ENCODE assay signal across 26 mouse cellular contexts in the genomic region with DNA sequence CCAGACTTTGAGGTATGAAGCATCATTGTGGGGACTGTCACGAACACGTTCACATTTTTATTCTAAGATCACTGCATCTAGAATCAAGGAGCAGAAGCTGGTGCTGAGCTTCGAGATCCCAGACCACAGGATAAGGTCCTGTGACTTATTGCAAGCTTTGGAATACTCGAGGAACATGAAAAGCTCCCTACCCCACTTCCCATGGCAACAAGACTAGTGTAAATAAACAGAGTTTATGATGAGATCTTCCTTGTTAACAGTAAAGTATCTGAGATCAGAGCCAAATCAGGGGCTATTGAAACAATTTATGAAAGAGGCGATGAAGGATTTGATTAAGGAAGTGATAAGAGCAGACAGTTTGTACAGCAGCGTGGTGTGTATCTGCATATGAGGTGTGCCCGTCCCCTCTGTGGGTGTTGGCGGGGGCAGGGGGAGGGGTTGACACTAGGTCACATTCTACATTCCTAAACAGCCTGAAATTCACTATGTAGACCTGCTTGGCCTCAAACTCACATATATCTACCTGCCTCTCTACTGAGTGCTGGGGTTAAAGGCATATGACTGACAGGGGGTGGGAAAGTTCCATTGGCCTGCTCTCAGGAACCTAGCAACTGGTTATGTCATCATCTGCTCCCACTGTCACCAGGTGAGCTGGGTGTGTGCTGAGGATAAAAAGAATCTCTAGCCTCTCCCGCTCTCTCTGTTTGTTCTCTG. TPM values are rescaled to one million over a fixed set of nuclear protein-coding genes. Genes with fewer than 3 reads are reported as not detected.
A peak's percentile ranks its signal among the peaks of the same experiment; 100 is the strongest.
DNase-seq lines count a peak whose midpoint lies in the region; ATAC-seq and TF ChIP-seq lines count a peak whose summit lies in the region.
"Had no signal": no experiment of that assay in that cellular context is flagged by ENCODE, and none has a peak within 500 bp of the region (broad histone marks: within the 10 kb centered on the region; RNA-seq: fewer than 3 reads in every experiment).

No protein-coding gene starts in this region.

- no peak overlapping the region for H3K27ac ChIP-seq in lung, embryonic 16.5 days (ENCODE audit: low read length)
- no peak overlapping the region for H3K27ac ChIP-seq in intestine, postnatal 0 days (ENCODE audit: low read depth, low read length)
- H3K27ac ChIP-seq: embryonic facial prominence, embryonic 15.5 days; forebrain, embryonic 10.5 days; heart, adult 2 months; heart, embryonic 15.5 days; hindbrain, embryonic 12.5 days had no signal

- intact Hi-C loops in heart, postnatal 25 days (cut with DNase I): no loop called here

- TF ChIP-seq CTCF in intestine, postnatal 0 days (IDR thresholded peaks at IDR 0.05; ENCODE audit: low read depth): no peak

- no peak for DNase-seq in lung, postnatal 14 days
- peak; percentile 23 for DNase-seq in R1 (ENCODE audit: low read depth, low spot score)
- peak; percentile 12 for DNase-seq in ZHBTc4 (ENCODE audit: low read depth, low spot score)
- no peak for DNase-seq in frontal cortex, postnatal 14 days (ENCODE audit: low spot score in 2 of 2)
- no peak for DNase-seq in heart, postnatal 25 days (ENCODE audit: low spot score)
- DNase-seq: adrenal gland, postnatal 14 days; cerebellum, adult 11-12 months; cerebellum, adult 9-10 months; cerebellum, postnatal 25 days; gastrocnemius, postnatal 10 days; heart, adult 2 months; heart, postnatal 14 days had no signal

- H3K9me3 ChIP-seq in lung, embryonic 16.5 days (ENCODE audit: control insufficient read depth, low read length): no peaks in the 10 kb centered on the region
- H3K9me3 ChIP-seq in intestine, postnatal 0 days (ENCODE audit: control insufficient read depth): no peaks in the 10 kb centered on the region
- H3K9me3 ChIP-seq: embryonic facial prominence, embryonic 15.5 days; forebrain, embryonic 10.5 days; heart, embryonic 15.5 days; hindbrain, embryonic 12.5 days had no signal

- H3K4me2 ChIP-seq in lung, embryonic 16.5 days (ENCODE audit: low read depth, low read length): no peak overlapping the region
- 0 out of 2 replicates have a peak overlapping the region, but pooled peaks have one; percentile 0 for H3K4me2 ChIP-seq in intestine, postnatal 0 days (replicated peaks; ENCODE audit: low read depth)
- H3K4me2 ChIP-seq: embryonic facial prominence, embryonic 15.5 days; heart, embryonic 11.5 days; heart, embryonic 15.5 days; hindbrain, embryonic 12.5 days had no signal

- 27% methylated on average over 9 of the region's 9 CpGs for WGBS in lung, embryonic 16.5 days
- 38% methylated on average over 9 of the region's 9 CpGs for WGBS in intestine, postnatal 0 days

- H3K36me3 ChIP-seq in lung, embryonic 16.5 days (ENCODE audit: control insufficient read depth, insufficient read depth, low read length): no peaks in the 10 kb centered on the region
- no peaks in the 10 kb centered on the region for H3K36me3 ChIP-seq in intestine, postnatal 0 days (ENCODE audit: control insufficient read depth, insufficient read depth)
- H3K36me3 ChIP-seq: embryonic facial prominence, embryonic 15.5 days; forebrain, embryonic 10.5 days; heart, embryonic 15.5 days; hindbrain, embryonic 12.5 days had no signal

- H3K9ac ChIP-seq in lung, embryonic 16.5 days (ENCODE audit: low read length): no peak overlapping the region
- no peak overlapping the region for H3K9ac ChIP-seq in intestine, postnatal 0 days (ENCODE audit: low read depth, low read length)
- H3K9ac ChIP-seq: embryonic facial prominence, embryonic 15.5 days; heart, embryonic 15.5 days; hindbrain, embryonic 12.5 days had no signal

- no peaks in the 10 kb centered on the region for H3K4me1 ChIP-seq in lung, embryonic 16.5 days (replicated peaks; ENCODE audit: control insufficient read depth, insufficient read depth, low read length)
- no peaks in the 10 kb centered on the region for H3K4me1 ChIP-seq in intestine, postnatal 0 days (replicated peaks; ENCODE audit: control insufficient read depth, insufficient read depth, low read length)
- H3K4me1 ChIP-seq: embryonic facial prominence, embryonic 15.5 days; forebrain, embryonic 10.5 days; hindbrain, embryonic 12.5 days had no signal

- no peaks in the 10 kb centered on the region for H3K27me3 ChIP-seq in lung, embryonic 16.5 days (ENCODE audit: control insufficient read depth, insufficient read depth, low read depth, low read length)
- no peaks in the 10 kb centered on the region for H3K27me3 ChIP-seq in intestine, postnatal 0 days (replicated peaks; ENCODE audit: control insufficient read depth, insufficient read depth, low read length)
- H3K27me3 ChIP-seq: embryonic facial prominence, embryonic 15.5 days; heart, embryonic 15.5 days; hindbrain, embryonic 12.5 days had no signal

- 0 out of 2 replicates have a peak, but pooled peaks have one; percentile 28 for ATAC-seq in lung, embryonic 16.5 days (ENCODE audit: low read depth)
- peak; percentile 31; the same call in 1 of the 2 replicates for ATAC-seq in intestine, postnatal 0 days
- ATAC-seq: forebrain, embryonic 14.5 days; hindbrain, embryonic 16.5 days; inflammation-experienced regulatory T-cells, adult 6 months had no signal

- H3K4me3 ChIP-seq in lung, embryonic 16.5 days (ENCODE audit: low read length): no peak overlapping the region
- H3K4me3 ChIP-seq in intestine, postnatal 0 days (ENCODE audit: low read depth, low read length): no peak overlapping the region
- H3K4me3 ChIP-seq: embryonic facial prominence, embryonic 15.5 days; erythroblast, embryonic 14.5 days; forebrain, embryonic 10.5 days; heart, adult 2 months; heart, embryonic 15.5 days; hindbrain, embryonic 12.5 days had no signal

RNA-seq across cellular contexts. Expression of a gene that starts 19.1 kb away (rescaled TPM):
- 3.2 and 3.4 TPM in 2 replicates for polyA plus RNA-seq in lung, embryonic 16.5 days (2015; fragmentation: Nextera tagmentation; extraction: Ambion mirVana)
- 0.07 TPM in 1 of 2 replicates, not detected in the other for polyA plus RNA-seq in intestine, postnatal 0 days (2015; fragmentation: Nextera tagmentation; extraction: Ambion mirVana)
- not detected for total RNA-seq in heart, postnatal 25 days (2021)
- total RNA-seq: adrenal gland, postnatal 14 days; ES-E14; gastrocnemius, postnatal 10 days; gastrocnemius, postnatal 4 days; heart, adult 2 months; heart, postnatal 14 days had no signal
- polyA plus RNA-seq: cortical plate, adult 2 months; embryonic facial prominence, embryonic 15.5 days; erythroblast, embryonic 14.5 days; forebrain, embryonic 14.5 days; heart, embryonic 11.5 days; heart, embryonic 15.5 days; hindbrain, embryonic 12.5 days; hindbrain, embryonic 16.5 days; inflammation-experienced regulatory T-cells, adult 6 months had no signal

RNA-seq across cellular contexts. Expression of a gene that starts 21.8 kb away (rescaled TPM):
- polyA plus RNA-seq in lung, embryonic 16.5 days (2015; fragmentation: Nextera tagmentation; extraction: Ambion mirVana): 50.3 and 55.9 TPM in 2 replicates
- polyA plus RNA-seq in intestine, postnatal 0 days (2015; fragmentation: Nextera tagmentation; extraction: Ambion mirVana): 5.7 and 7.0 TPM in 2 replicates
- not detected for total RNA-seq in heart, postnatal 25 days (2021)
- total RNA-seq: adrenal gland, postnatal 14 days; ES-E14; gastrocnemius, postnatal 10 days; gastrocnemius, postnatal 4 days; heart, adult 2 months; heart, postnatal 14 days had no signal
- polyA plus RNA-seq: cortical plate, adult 2 months; erythroblast, embryonic 14.5 days; heart, adult 2 months; inflammation-experienced regulatory T-cells, adult 6 months had no signal

Comparison
In these comparisons a context has a peak if more than half of its experiments do, and no peak if none do; other contexts are left out.
1. DNase-seq: peak in R1 (single experiment) and ZHBTc4 (single experiment); none in lung, postnatal 14 days (single experiment), frontal cortex, postnatal 14 days (0 of 2) and heart, postnatal 25 days (single experiment).